Mouse (Mus musculus) 3134 (cell line): ENCODE measurements around the gene C1rl.
"Not testable (repeated sequence)": the region's sequence is repeated elsewhere in the genome, so short reads cannot be mapped to it uniquely, and the experiment has no call there.

Experiments
- DNase-seq: peaks from one replicate; pipeline ENCODE4 v3.0.0-alpha.2; 2011; ENCODE audit warnings: low spot score; ENCODE audit not compliant: insufficient read length; ENCODE audit errors: extremely low read depth

Gene C1rl

DNA sequence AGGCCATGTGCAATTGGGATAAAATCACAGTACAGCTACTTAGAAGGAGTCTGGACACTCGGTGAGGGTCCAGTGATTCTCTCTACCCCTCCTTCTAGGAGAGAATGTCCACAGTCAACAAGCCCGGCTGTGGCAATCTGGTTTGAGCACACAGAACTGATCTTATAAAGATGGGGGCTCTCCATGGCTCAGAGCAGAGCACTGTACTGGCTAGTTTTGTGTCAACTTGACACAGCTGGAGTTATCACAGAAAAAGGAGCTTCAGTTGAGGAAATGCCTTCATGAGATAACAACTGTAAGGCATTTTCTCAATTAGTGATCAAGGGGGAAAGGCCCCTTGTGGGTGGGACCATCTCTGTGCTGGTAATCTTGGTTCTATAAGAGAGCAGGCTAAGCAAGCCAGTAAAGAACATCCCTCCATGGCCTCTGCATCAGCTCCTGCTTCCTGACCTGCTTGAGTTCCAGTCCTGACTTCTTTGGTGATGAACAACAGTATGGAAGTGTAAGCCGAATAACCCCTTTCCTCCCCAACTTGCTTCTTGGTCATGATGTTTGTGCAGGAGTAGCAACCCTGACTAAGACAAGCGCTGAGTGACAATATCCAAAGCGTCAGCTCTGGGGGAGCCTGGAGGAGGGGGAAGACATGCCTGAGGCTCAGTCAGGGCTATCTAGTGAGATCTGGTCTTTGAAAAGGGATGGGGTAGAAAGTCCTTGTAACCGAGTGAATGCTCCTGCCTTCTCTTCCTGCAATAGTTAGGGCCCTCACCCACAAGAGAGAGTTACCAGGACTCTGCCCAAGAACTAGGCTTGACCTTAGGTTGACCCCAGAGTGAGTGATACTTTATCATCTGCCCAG, 20.9 kb upstream of the C1rl start:
- not testable (repeated sequence) for DNase-seq

- DNase-seq: no peak
Observed at GRCm38 (mm10) chr6:124472801-124473200, 20.1 kb upstream of the C1rl start.

DNA sequence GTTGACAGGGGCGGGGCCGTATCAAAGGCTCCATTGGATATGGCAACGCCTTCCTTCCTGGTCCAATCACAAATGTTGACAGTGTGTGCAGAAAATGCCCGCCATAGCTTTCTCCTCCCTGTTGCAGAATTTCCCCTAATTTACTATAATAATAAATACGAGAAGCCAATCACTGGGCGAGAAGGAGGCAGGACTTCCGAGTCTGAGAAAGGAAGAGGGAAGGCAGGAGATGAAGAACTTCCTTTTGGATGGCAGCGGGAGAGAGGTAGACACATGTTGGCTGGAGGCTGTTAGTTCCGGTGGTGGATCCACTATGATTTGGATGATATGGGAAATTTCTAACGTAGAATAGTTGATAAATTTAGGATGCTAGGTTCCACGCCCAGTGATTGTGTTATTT, 18.3 kb upstream of the C1rl start:
- DNase-seq: no peak

GRCm38 (mm10) chr6:124475335-124476075, 17.4 kb upstream of the C1rl start:
- not testable (repeated sequence) for DNase-seq

DNA sequence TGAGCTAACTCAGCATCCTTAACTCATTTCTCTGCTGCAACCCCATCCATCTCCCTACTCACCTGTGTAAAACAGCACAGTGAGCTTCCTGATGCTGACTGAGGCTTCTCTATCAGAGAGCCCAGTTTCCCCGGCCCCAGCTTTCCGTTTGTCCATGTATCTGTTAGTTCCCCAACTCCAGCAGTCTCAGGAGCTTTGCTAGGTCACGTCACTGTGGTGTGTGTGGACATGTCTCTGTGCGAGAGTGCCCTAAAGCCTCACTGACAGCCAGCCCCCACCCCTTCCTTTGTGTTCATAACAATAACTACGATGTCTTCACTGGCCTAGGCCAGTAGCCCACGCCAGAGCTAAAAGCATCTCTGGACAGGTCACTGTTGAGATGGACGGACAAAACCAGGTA, 16.7 kb upstream of the C1rl start:
- no peak for DNase-seq

GRCm38 (mm10) chr6:124476796-124477195, 16.1 kb upstream of the C1rl start:
- DNase-seq: no peak

- DNase-seq: no peak
Observed at GRCm38 (mm10) chr6:124477221-124477655, 15.7 kb upstream of the C1rl start.

DNA sequence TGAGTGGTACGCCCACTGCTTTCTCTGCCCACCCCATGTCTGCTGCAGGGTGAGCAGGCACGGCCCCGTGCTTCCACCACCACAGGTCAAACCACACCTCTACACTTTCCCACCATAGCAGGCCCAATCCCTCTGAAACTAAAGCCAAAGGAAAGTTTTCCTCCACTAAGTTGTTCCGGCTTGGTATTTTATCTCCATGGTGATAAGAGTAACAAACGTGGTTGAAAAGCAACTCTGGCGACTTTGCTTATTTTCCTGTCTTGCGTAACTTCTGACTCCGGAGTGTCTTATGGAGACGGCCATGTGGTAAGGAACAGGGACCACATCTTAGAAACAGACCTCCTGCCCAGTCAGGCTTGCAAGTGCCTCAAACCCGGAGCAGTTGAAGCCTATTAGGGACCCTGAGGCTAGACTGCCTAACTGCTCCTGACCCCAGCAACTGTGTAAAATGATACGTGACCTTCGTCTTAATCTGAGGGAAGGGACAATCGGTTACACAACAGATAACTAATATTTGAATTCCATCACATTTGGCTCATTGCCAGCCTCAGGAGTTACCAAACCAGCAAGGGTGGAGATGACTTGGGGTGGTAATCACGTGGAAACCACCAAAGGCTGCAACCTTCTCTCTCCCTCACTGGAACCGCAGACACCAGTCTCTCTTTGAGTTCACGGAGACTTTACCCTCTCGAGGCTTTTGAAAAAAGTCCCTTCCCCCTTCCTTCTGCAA, 14.8 kb upstream of the C1rl start:
- no peak for DNase-seq

GRCm38 (mm10) chr6:124478874-124479572, 13.9 kb upstream of the C1rl start:
- no peak for DNase-seq

GRCm38 (mm10) chr6:124479573-124479930, 13.4 kb upstream of the C1rl start:
- DNase-seq: no peak

DNA sequence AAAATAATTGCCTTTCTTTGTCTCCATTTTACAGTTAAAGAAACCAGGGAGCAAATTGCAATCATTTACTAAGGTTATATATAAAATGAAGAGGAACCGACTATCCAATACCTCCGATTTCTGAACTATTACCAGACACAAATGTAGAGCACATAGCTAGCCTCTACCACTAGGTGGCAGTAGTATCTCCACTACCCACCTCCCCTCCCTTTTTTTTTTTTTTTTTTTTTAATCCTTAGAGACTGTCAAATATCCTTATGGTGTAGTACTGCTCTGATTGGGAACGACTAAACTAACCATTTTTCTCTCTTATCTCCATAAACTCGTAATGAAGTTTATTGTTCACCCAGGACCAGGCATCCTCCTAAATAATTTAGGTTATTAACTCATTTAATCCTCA, 12.6 kb upstream of the C1rl start:
- DNase-seq: no peak

- peak; percentile 37 for DNase-seq
Observed at GRCm38 (mm10) chr6:124481571-124481970, 11.3 kb upstream of the C1rl start.

DNA sequence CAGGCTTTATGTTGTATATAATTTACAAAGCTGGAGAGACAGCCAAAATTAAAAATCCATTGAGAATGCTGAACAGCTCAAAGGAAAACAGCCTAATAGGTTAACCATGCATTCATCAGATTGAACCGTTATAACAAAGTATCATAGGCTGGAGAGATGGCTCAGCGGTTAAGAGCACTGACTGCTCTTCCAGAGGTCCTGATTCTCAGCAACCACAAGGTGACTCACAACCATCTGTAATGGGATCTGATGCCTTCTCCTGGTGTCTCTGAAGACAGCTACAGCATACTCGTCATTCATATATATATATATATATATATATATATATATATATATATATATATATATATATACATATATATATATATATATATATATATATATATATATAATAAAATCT, 9.1 kb upstream of the C1rl start:
- not testable (repeated sequence) for DNase-seq

DNA sequence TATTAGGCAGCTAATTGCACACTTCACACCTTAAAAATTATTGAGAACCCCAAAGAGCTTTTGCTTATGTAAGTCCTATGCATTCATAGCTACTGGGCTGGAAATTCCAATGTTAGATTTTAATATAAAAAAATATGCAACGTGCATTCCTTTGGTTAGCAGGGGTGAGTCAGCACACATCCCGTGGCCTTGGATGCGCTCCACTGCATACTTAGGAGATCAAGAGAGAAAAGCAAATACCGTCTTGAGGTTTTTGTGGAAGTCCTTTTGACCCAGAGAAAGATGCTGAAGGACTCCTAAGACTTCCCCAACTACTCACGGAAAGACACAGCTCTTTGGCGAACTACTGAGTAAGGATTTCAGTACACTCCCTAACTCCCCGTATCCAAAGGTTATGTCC, 8.1 kb upstream of the C1rl start:
- peak; percentile 71 for DNase-seq

DNA sequence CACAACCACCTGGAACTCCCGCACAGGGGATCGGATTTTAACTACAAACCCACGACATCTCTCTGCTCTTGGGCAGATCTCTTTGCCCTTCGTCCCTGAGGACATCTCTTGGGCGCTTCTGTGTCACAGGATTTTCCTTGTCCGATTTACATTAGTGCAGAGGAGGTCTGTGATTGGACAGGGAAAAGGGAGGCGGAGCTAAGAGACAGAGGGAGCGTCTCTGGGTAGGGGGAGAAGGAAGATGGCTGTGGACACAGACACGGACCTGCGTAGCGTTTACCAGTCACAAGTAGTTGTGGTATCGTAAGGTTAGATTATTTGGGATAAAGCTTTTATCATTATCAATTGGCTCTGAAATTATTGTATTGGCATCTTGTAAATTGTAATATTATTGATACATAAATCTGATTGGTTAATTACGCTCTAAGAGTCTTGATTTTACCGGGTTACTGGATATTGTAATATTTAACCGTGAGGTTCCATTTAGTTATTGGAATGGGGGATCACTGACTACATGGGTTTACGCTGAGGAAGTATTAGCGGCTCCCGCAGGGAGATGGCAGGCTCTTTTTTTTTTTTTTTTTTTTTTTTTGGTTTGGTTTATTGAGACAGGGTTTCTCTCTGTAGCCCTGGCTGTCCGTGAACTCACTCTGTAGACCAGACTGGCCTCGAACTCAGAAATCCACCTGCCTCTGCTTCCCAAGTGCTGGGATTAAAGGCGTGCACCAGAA, 7.3 kb upstream of the C1rl start:
- no peak for DNase-seq

GRCm38 (mm10) chr6:124487509-124487908, 5.4 kb upstream of the C1rl start:
- DNase-seq: no peak

- no peak for DNase-seq
Observed at GRCm38 (mm10) chr6:124488952-124489351, 4.0 kb upstream of the C1rl start.

- DNase-seq: no peak
Observed at GRCm38 (mm10) chr6:124491427-124491826, 1.5 kb upstream of the C1rl start.

DNA sequence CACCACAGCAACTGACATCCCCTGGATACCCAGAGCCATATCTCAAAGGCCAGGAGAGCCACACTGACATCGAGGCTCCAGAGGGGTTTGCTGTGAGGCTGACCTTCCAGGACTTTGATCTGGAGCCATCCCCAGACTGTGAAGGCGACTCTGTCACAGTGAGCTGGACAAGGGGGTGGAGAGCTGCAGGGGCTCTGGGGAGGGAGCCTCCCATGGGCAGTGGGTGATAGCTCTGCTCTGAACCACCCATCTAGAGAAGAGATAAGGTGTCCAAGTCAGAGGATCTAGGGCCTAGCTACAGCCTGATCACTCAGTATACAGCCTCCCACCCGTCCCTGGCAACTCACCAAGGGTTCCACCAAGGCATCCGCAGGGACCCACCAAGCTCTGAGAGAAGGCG, 973 bp downstream of the C1rl start:
- DNase-seq: no peak

- DNase-seq: no peak
Observed at GRCm38 (mm10) chr6:124496054-124496453, 3.1 kb downstream of the C1rl start.
